Mouse (Mus musculus): Measurements from ENCODE around the gene Etv2.
A peak's percentile ranks its signal among the peaks of the same experiment; 100 is the strongest.

Etv2 gene

GRCm38 (mm10) chr7:30587842-30588667, 47.6 kb downstream of the Etv2 start:
- DNase-seq: peak; percentile 60 to 61

GRCm38 (mm10) chr7:30586455-30587020, 49.1 kb downstream of the Etv2 start:
- DNase-seq: no peak

DNA sequence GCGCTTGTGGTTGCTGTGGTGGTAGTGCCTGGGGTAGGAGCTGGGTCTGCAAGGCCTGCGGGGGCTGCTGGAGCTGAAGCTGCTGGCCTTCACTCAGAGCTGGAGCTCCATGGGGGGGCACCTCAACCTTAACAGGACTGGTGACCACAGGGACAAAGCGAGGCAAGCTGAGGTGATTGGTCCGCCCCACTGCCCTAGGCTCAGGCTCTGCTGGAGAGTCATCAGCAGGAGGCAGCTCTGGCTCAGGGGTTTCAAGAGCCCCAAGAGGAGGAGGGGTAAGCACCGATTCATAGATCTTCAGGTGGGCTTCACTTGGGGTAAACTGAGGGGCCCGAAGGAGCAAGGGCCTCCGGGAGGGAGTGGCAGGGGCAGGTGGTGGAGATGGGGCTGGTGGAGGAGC, 50.5 kb downstream of the Etv2 start:
- DNase-seq: no peak

DNA sequence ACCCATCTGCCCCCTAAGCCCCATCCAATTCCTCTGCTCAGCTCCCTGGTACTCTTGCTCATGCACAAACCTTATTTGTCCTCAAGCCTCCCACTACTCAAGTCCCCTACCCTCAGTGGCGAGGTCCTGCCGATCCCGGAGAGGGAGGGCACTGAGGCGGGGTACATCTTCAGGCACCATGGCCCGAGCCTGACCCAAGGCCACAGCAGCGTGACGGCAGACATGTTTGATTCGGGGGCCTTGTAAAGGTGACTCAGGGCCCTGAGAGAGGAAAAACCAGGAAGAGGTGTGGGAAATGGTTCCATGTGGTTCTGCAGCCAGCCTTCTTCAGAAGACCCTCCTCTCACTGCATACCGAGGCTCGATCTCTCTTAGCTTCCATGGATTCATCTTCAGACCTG, 51.3 kb downstream of the Etv2 start:
- no peak for DNase-seq
